Comparison of ENCODE assay signal across 8 mouse cellular contexts in the genomic region with DNA sequence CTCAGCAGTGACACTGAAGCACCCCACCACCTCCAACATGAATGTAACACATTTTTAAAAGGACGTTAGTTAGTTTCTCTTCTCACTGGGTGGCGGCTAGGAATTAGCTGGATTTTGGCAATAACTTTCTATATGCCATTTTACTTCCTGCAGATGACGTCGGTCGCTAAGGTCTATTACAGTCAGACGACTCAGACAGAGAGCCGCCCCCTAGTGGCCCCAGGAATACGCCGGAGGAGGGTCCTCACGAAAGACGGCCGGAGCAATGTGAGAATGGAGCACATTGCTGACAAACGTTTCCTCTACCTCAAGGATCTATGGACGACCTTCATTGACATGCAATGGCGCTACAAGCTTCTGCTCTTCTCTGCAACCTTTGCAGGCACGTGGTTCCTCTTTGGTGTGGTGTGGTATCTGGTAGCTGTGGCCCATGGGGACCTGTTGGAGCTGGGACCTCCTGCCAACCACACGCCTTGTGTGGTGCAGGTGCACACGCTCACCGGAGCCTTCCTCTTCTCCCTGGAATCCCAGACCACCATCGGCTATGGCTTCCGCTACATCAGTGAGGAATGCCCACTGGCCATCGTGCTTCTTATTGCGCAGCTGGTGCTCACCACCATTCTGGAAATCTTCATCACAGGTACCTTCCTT. TPM values are rescaled to one million over a fixed set of nuclear protein-coding genes. Genes with fewer than 3 reads are reported as not detected.
DNase-seq lines count a peak whose midpoint lies in the region; ATAC-seq and TF ChIP-seq lines count a peak whose summit lies in the region.

No protein-coding gene starts in this region.

- no peak overlapping the region for H3K4me3 ChIP-seq in kidney, adult 2 months (ENCODE audit: insufficient read depth, low read depth, low read length)
- no peak overlapping the region for H3K4me3 ChIP-seq in forebrain, postnatal 0 days (ENCODE audit: low read depth, low read length)
- H3K4me3 ChIP-seq in intestine, postnatal 0 days (ENCODE audit: low read depth, low read length): no peak overlapping the region

- 36% methylated on average over 23 of the region's 23 CpGs for WGBS in kidney, adult 2 months
- WGBS in forebrain, postnatal 0 days: 31% methylated on average over 23 of the region's 23 CpGs
- 26% methylated on average over 23 of the region's 23 CpGs for WGBS in intestine, postnatal 0 days

- TF ChIP-seq POLR2A in kidney, adult 2 months (IDR thresholded peaks at IDR 0.05; ENCODE audit: low read depth, low read length): no peak

- no peaks in the 10 kb centered on the region for H3K9me3 ChIP-seq in forebrain, postnatal 0 days (ENCODE audit: low read length)
- no peaks in the 10 kb centered on the region for H3K9me3 ChIP-seq in intestine, postnatal 0 days (ENCODE audit: control insufficient read depth)

- peak; percentile 34 for DNase-seq in kidney, adult 2 months
- no peak for DNase-seq in kidney, adult 9 months
- DNase-seq in ZHBTc4 (ENCODE audit: low read depth, low spot score): peak; percentile 91
- peak; percentile 72 for DNase-seq in forebrain, postnatal 0 days
- DNase-seq in lung, postnatal 10 days: peak; percentile 79
- peak; percentile 22 for DNase-seq in spleen, adult 12 weeks (ENCODE audit: low spot score)
- no peak for DNase-seq in ovary, postnatal 10 days (ENCODE audit: low spot score)

- peak overlapping the region; percentile 24 for H3K4me2 ChIP-seq in forebrain, postnatal 0 days (ENCODE audit: low read depth)
- peak overlapping the region; percentile 45 for H3K4me2 ChIP-seq in intestine, postnatal 0 days (replicated peaks; ENCODE audit: low read depth)

- H3K9ac ChIP-seq in forebrain, postnatal 0 days: no peak overlapping the region
- H3K9ac ChIP-seq in intestine, postnatal 0 days (ENCODE audit: low read depth, low read length): no peak overlapping the region

- ATAC-seq in forebrain, postnatal 0 days: peak; percentile 83
- peak; percentile 63 for ATAC-seq in intestine, postnatal 0 days

- H3K36me3 ChIP-seq in kidney, adult 2 months (ENCODE audit: control insufficient read depth, insufficient read depth, low read length): no peaks in the 10 kb centered on the region
- no peaks in the 10 kb centered on the region for H3K36me3 ChIP-seq in forebrain, postnatal 0 days (ENCODE audit: insufficient read depth)
- H3K36me3 ChIP-seq in intestine, postnatal 0 days (ENCODE audit: control insufficient read depth, insufficient read depth): no peaks in the 10 kb centered on the region

- peak; percentile 46; the same call in 1 of the 2 replicates for TF ChIP-seq CTCF in kidney, adult 2 months (conservative IDR thresholded peaks at IDR 0.05; ENCODE audit: insufficient read depth, insufficient read length, low read depth, low read length)
- peak; percentile 71 for TF ChIP-seq CTCF in forebrain, postnatal 0 days (IDR thresholded peaks at IDR 0.05; ENCODE audit: low read depth)
- peak; percentile 72 for TF ChIP-seq CTCF in intestine, postnatal 0 days (IDR thresholded peaks at IDR 0.05; ENCODE audit: low read depth)

- no peaks in the 10 kb centered on the region for H3K4me1 ChIP-seq in kidney, adult 2 months (ENCODE audit: control insufficient read depth, insufficient read depth, low read length)
- 0 out of 2 replicates have a peak, but pooled peaks cover 2% of the 10 kb centered on the region for H3K4me1 ChIP-seq in forebrain, postnatal 0 days (ENCODE audit: insufficient read depth)
- peaks cover 6% of the 10 kb centered on the region; the same call in 1 of the 2 replicates for H3K4me1 ChIP-seq in intestine, postnatal 0 days (replicated peaks; ENCODE audit: control insufficient read depth, insufficient read depth, low read length)

- no peak overlapping the region for H3K27ac ChIP-seq in kidney, adult 2 months (ENCODE audit: insufficient read depth, low read depth, low read length)
- H3K27ac ChIP-seq in forebrain, postnatal 0 days (ENCODE audit: low read depth, low read length): no peak overlapping the region
- no peak overlapping the region for H3K27ac ChIP-seq in intestine, postnatal 0 days (ENCODE audit: low read depth, low read length)

- no peaks in the 10 kb centered on the region for H3K27me3 ChIP-seq in kidney, adult 2 months (replicated peaks; ENCODE audit: control insufficient read depth, insufficient read depth, low read length)
- H3K27me3 ChIP-seq in forebrain, postnatal 0 days (ENCODE audit: insufficient read depth, low read length): no peaks in the 10 kb centered on the region
- H3K27me3 ChIP-seq in intestine, postnatal 0 days (replicated peaks; ENCODE audit: control insufficient read depth, insufficient read depth, low read length): peaks cover 8% of the 10 kb centered on the region; the same call in 1 of the 2 replicates

RNA-seq across cellular contexts. Expression of a gene that starts 7.5 kb away (rescaled TPM):
- 4.9 and 5.6 TPM in 2 replicates for polyA plus RNA-seq in kidney, adult 2 months (2012; rRNA removed)
- total RNA-seq in forebrain, postnatal 0 days (2014; rRNA removed): 10.4 and 14.5 TPM in 2 replicates
- 1.9 and 2.3 TPM in 2 replicates for polyA plus RNA-seq in forebrain, postnatal 0 days (2015; fragmentation: Nextera tagmentation; extraction: Ambion mirVana)
- 4.3 and 4.4 TPM in 2 replicates for polyA plus RNA-seq in intestine, postnatal 0 days (2015; fragmentation: Nextera tagmentation; extraction: Ambion mirVana)

RNA-seq across cellular contexts. Expression of a gene that starts 27.9 kb away (rescaled TPM):
- polyA plus RNA-seq in kidney, adult 2 months (2012; rRNA removed): 17.0 and 17.1 TPM in 2 replicates
- total RNA-seq in forebrain, postnatal 0 days (2014; rRNA removed): 3.2 and 4.1 TPM in 2 replicates
- 1.4 and 2.9 TPM in 2 replicates for polyA plus RNA-seq in forebrain, postnatal 0 days (2015; fragmentation: Nextera tagmentation; extraction: Ambion mirVana)
- 0.16 and 0.17 TPM in 2 replicates for polyA plus RNA-seq in intestine, postnatal 0 days (2015; fragmentation: Nextera tagmentation; extraction: Ambion mirVana)

RNA-seq across cellular contexts. Expression of a gene that starts 39.8 kb away (rescaled TPM):
- 0.06 and 0.11 TPM in 2 replicates for polyA plus RNA-seq in kidney, adult 2 months (2012; rRNA removed)
- 7.5 and 8.6 TPM in 2 replicates for total RNA-seq in forebrain, postnatal 0 days (2014; rRNA removed)
- polyA plus RNA-seq in forebrain, postnatal 0 days (2015; fragmentation: Nextera tagmentation; extraction: Ambion mirVana): 2.9 and 4.8 TPM in 2 replicates
- polyA plus RNA-seq in intestine, postnatal 0 days (2015; fragmentation: Nextera tagmentation; extraction: Ambion mirVana): 0.05 TPM in 1 of 2 replicates, not detected in the other

Comparison
In these comparisons a context has a peak if more than half of its experiments do, and no peak if none do; other contexts are left out.
1. DNase-seq: peak in kidney, adult 2 months (single experiment), ZHBTc4 (single experiment), forebrain, postnatal 0 days (single experiment), lung, postnatal 10 days (single experiment) and spleen, adult 12 weeks (single experiment); none in kidney, adult 9 months (single experiment) and ovary, postnatal 10 days (single experiment).
2. Peak in every context shown above with its lines, with median percentiles within 50 percentile points of each other: CTCF ChIP-seq.